ENCODE assay signal across 10 mouse cellular contexts in the genomic region with DNA sequence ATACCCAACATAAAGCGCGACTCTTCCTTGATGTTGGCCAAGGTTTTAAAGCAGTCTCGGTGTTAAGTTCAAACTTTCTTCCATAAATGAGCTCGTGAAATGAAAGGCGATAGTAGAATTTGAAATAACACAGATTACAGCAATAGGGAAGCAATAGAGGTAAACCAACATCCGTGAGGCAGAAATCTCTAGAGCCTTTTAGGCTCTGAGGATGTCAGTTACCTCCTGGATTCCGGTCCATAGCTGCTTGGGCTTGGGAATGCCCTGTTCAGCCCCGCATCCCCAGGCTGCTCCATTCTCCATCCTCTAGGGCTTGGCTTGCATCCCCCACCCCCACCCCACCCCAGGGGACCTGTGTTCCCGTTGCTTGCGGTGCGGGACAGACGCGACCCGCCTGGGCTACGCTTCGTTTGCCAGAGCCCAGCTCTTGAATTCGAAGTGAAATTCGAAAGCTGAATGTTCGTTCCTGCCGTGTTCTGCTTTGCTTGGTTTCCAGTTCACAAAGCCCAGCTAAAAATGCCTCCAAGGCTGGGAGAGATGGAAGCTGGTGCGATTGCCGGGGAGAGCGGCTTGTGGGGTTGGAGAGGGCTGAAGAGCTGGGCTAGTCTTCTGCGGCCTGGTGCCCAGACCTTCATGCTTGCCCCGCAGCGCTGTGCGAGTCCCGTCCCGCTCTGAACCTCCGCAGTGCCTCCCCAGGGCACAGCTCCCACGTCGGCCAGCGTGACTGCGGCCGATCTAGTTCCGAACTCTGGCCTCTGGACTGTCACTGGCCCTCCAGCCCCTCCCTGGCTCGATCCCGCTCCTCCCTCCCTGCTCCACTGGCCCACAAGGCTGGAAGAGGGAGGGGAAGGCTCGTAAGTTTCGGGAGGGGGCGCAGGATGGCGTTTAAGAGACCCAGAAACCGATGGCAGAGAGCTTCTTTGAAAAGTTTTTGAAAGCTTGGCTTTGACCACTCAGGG. TPM values are rescaled to one million over a fixed set of nuclear protein-coding genes. Genes with fewer than 3 reads are reported as not detected.
DNase-seq lines count a peak whose midpoint lies in the region; ATAC-seq lines count a peak whose summit lies in the region.
"Had no signal": no experiment of that assay in that cellular context is flagged by ENCODE, and none has a peak within 500 bp of the region (broad histone marks: within the 10 kb centered on the region; RNA-seq: fewer than 3 reads in every experiment).

No protein-coding gene starts in this region.

- peak; percentile 46 for ATAC-seq in lung, embryonic 15.5 days (ENCODE audit: borderline replicate concordance, extremely low read depth, low FRiP score, low TSS enrichment)
- ATAC-seq in embryonic facial prominence, embryonic 11.5 days (replicated peaks; ENCODE audit: insufficient number of reproducible peaks, low FRiP score, low TSS enrichment, low read depth): peak; percentile 75
- ATAC-seq in hindbrain, embryonic 15.5 days (ENCODE audit: low FRiP score, low read depth): 0 out of 2 replicates have a peak, but pooled peaks have one; percentile 36
- peak; percentile 36; the same call in 1 of the 2 replicates for ATAC-seq in neural tube, embryonic 14.5 days (ENCODE audit: low read depth)
- ATAC-seq: Patski had no signal

- under 1% methylated on average over 43 of the region's 43 CpGs for WGBS in lung, embryonic 15.5 days
- WGBS in embryonic facial prominence, embryonic 11.5 days: under 1% methylated on average over 43 of the region's 43 CpGs
- under 1% methylated on average over 43 of the region's 43 CpGs for WGBS in hindbrain, embryonic 15.5 days
- under 1% methylated on average over 43 of the region's 43 CpGs for WGBS in neural tube, embryonic 14.5 days

- DNase-seq in lung, postnatal 36 days: no peak
- peak; percentile 35 for DNase-seq in embryonic facial prominence, embryonic 11.5 days (ENCODE audit: low spot score)
- no peak for DNase-seq in spleen, postnatal 4 days (ENCODE audit: low spot score in 2 of 2)
- DNase-seq in thymus, postnatal 10 days (ENCODE audit: low spot score in 2 of 2): no peak
- DNase-seq: cerebellum, adult 9-11 months; heart, adult 11 months had no signal

- H3K4me2 ChIP-seq in lung, embryonic 15.5 days: no peak overlapping the region
- H3K4me2 ChIP-seq in embryonic facial prominence, embryonic 11.5 days (ENCODE audit: low read depth, low read length): peak overlapping the region; percentile 25
- no peak overlapping the region for H3K4me2 ChIP-seq in hindbrain, embryonic 15.5 days
- no peak overlapping the region for H3K4me2 ChIP-seq in neural tube, embryonic 14.5 days (ENCODE audit: low read depth, low read length)

- H3K9me3 ChIP-seq in lung, embryonic 15.5 days: no peaks in the 10 kb centered on the region
- no peaks in the 10 kb centered on the region for H3K9me3 ChIP-seq in embryonic facial prominence, embryonic 11.5 days (replicated peaks; ENCODE audit: control insufficient read depth, low read length)
- H3K9me3 ChIP-seq in hindbrain, embryonic 15.5 days: no peaks in the 10 kb centered on the region
- H3K9me3 ChIP-seq in neural tube, embryonic 14.5 days (ENCODE audit: control insufficient read depth, low read length): no peaks in the 10 kb centered on the region

- no peak overlapping the region for H3K9ac ChIP-seq in lung, embryonic 15.5 days
- peak overlapping the region; percentile 25; the same call in 1 of the 2 replicates for H3K9ac ChIP-seq in embryonic facial prominence, embryonic 11.5 days (replicated peaks; ENCODE audit: low read length)
- no peak overlapping the region for H3K9ac ChIP-seq in hindbrain, embryonic 15.5 days
- H3K9ac ChIP-seq in neural tube, embryonic 14.5 days (replicated peaks; ENCODE audit: low read depth, low read length): no peak overlapping the region

- H3K4me3 ChIP-seq in lung, embryonic 15.5 days: no peak overlapping the region
- peak overlapping the region; percentile 18; the same call in 1 of the 2 replicates for H3K4me3 ChIP-seq in embryonic facial prominence, embryonic 11.5 days (ENCODE audit: low read depth, low read length)
- H3K4me3 ChIP-seq in hindbrain, embryonic 15.5 days: no peak overlapping the region
- H3K4me3 ChIP-seq in neural tube, embryonic 14.5 days (ENCODE audit: low read depth, low read length): no peak overlapping the region

- peaks cover 17% of the 10 kb centered on the region for H3K4me1 ChIP-seq in lung, embryonic 15.5 days
- H3K4me1 ChIP-seq in embryonic facial prominence, embryonic 11.5 days (ENCODE audit: control insufficient read depth, insufficient read depth, low read length): 0 out of 2 replicates have a peak, but pooled peaks cover 2% of the 10 kb centered on the region
- H3K4me1 ChIP-seq in hindbrain, embryonic 15.5 days (replicated peaks): peaks cover 5% of the 10 kb centered on the region
- H3K4me1 ChIP-seq in neural tube, embryonic 14.5 days (ENCODE audit: control insufficient read depth, insufficient read depth, low read length): no peaks in the 10 kb centered on the region; the same call in 1 of the 2 replicates

- peaks cover 92% of the 10 kb centered on the region for H3K27me3 ChIP-seq in lung, embryonic 15.5 days
- peaks cover 54% of the 10 kb centered on the region for H3K27me3 ChIP-seq in embryonic facial prominence, embryonic 11.5 days (ENCODE audit: control insufficient read depth, insufficient read depth, low read length)
- H3K27me3 ChIP-seq in hindbrain, embryonic 15.5 days: peaks cover 83% of the 10 kb centered on the region
- H3K27me3 ChIP-seq in neural tube, embryonic 14.5 days (ENCODE audit: control insufficient read depth, insufficient read depth, low read length): peaks cover 71% of the 10 kb centered on the region

- H3K36me3 ChIP-seq in lung, embryonic 15.5 days: no peaks in the 10 kb centered on the region
- H3K36me3 ChIP-seq in embryonic facial prominence, embryonic 11.5 days (replicated peaks; ENCODE audit: control insufficient read depth, insufficient read depth, low read depth, low read length): no peaks in the 10 kb centered on the region
- no peaks in the 10 kb centered on the region for H3K36me3 ChIP-seq in hindbrain, embryonic 15.5 days
- H3K36me3 ChIP-seq in neural tube, embryonic 14.5 days (ENCODE audit: control insufficient read depth, insufficient read depth, low read length): no peaks in the 10 kb centered on the region

- H3K27ac ChIP-seq in lung, embryonic 15.5 days: no peak overlapping the region
- H3K27ac ChIP-seq in embryonic facial prominence, embryonic 11.5 days (replicated peaks; ENCODE audit: low read depth, low read length): no peak overlapping the region
- no peak overlapping the region for H3K27ac ChIP-seq in hindbrain, embryonic 15.5 days (replicated peaks)
- H3K27ac ChIP-seq in neural tube, embryonic 14.5 days (ENCODE audit: low read depth, low read length): no peak overlapping the region

RNA-seq across cellular contexts. Expression of a gene that starts 5.5 kb away (rescaled TPM):
- not detected in 2 replicates for polyA plus RNA-seq in lung, embryonic 15.5 days (2015; fragmentation: Nextera tagmentation; extraction: Ambion mirVana)
- 6.8 and 10.7 TPM in 2 replicates for polyA plus RNA-seq in embryonic facial prominence, embryonic 11.5 days (2014; fragmentation: Nextera tagmentation; extraction: Ambion mirVana)
- polyA plus RNA-seq in hindbrain, embryonic 15.5 days (2015; fragmentation: Nextera tagmentation; extraction: Ambion mirVana): not detected in 2 replicates
- not detected in 2 replicates for polyA plus RNA-seq in neural tube, embryonic 14.5 days (2014; fragmentation: Nextera tagmentation; extraction: Ambion mirVana)
- polyA plus RNA-seq: Patski had no signal
